Mouse (Mus musculus): ENCODE measurements around the gene Cux2.

DNA sequence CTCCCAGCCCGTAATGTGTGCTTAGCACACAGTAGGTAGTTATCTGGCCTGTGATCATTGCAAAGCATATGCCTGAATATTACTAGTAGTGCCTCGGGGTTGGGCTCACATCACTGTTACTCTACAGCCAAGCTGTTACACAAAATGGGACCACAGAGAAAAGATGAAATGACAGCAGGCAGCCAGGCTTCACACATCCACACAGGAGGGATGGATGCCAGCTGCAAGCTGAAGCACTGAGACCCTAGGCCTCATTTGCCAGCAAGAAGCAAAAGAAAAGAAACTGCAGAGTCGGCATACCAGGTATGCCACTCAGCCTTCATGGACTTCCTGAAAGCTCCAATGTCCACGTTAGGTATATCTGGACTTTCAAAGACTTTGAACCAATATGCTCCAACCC is 222.0 kb downstream of the Cux2 start:
- TF ChIP-seq CTCF (IDR thresholded peaks at IDR 0.05; ENCODE audit: low read depth, low read length) = no peak
- TF ChIP-seq GATA1 (IDR thresholded peaks at IDR 0.05; ENCODE audit: borderline replicate concordance, low read length) = no peak
- TF ChIP-seq POLR2AphosphoS5 (IDR thresholded peaks at IDR 0.05; ENCODE audit: insufficient replicate concordance, low read depth, low read length) = no peak
- TF ChIP-seq GATA2 (IDR thresholded peaks at IDR 0.05; ENCODE audit: borderline replicate concordance, low read depth, low read length) = no peak

Measured in G1E (cell line).